Mouse (Mus musculus) C2C12 (cell line): ENCODE measurements around the gene Abhd2. TPM values are rescaled to one million over a fixed set of nuclear protein-coding genes. Genes with fewer than 3 reads are reported as not detected.

ENCODE experiments used
- H3K27me3 ChIP-seq: one replicate; pipeline ENCODE4 v1.6.1; 2011; ENCODE audit not compliant: control insufficient read depth, insufficient read depth, insufficient read length
- H3K36me3 ChIP-seq: one replicate; pipeline ENCODE4 v1.6.1; 2011; ENCODE audit not compliant: control insufficient read depth, insufficient read depth
- H3K4me3 ChIP-seq: one replicate; pipeline ENCODE4 v1.5.1; 2011; ENCODE audit warnings: mild to moderate bottlenecking, control low read depth; ENCODE audit not compliant: poor library complexity, insufficient read depth, severe bottlenecking
- H3K79me2 ChIP-seq: one replicate; pipeline ENCODE4 v1.6.1; 2011; ENCODE audit not compliant: control insufficient read depth, insufficient read depth
- H3K79me3 ChIP-seq: one replicate; pipeline ENCODE4 v1.6.1; 2011; ENCODE audit warnings: low read depth, control low read depth
- H3ac ChIP-seq: one replicate; pipeline ENCODE3; 2011; ENCODE audit warnings: low read depth; ENCODE audit not compliant: control insufficient read depth, insufficient read length
- CEBPB ChIP-seq: IDR thresholded peaks from one replicate; pipeline ENCODE4 v1.6.1; 2011; ENCODE audit warnings: low read depth, mild to moderate bottlenecking, control low read depth, moderate library complexity
- CTCF ChIP-seq: IDR thresholded peaks from one replicate; pipeline ENCODE4 v1.5.1; 2011; ENCODE audit not compliant: control insufficient read depth, insufficient read depth, insufficient read length
- FOSL1 ChIP-seq: IDR thresholded peaks from one replicate; pipeline ENCODE4 v1.8.0; 2011; ENCODE audit warnings: mild to moderate bottlenecking, low read length; ENCODE audit not compliant: poor library complexity, insufficient read depth, severe bottlenecking
- MAX ChIP-seq: IDR thresholded peaks from one replicate; pipeline ENCODE4 v1.6.1; 2011; ENCODE audit warnings: mild to moderate bottlenecking, control low read depth
- MYOD1 ChIP-seq: IDR thresholded peaks from one replicate; pipeline ENCODE4 v1.6.1; 2011; ENCODE audit warnings: low read depth; ENCODE audit not compliant: control insufficient read depth, insufficient read length
- MYOG ChIP-seq: IDR thresholded peaks from one replicate; pipeline ENCODE4 v1.6.1; 2011; ENCODE audit not compliant: control insufficient read depth, insufficient read length; ENCODE audit errors: extremely low read depth
- USF1 ChIP-seq: IDR thresholded peaks from one replicate; pipeline ENCODE4 v1.6.1; 2011; ENCODE audit warnings: low read depth, mild to moderate bottlenecking, control low read depth, moderate library complexity
- polyA plus RNA-seq: library from polyadenylated mRNA; unstranded; fragments of >200 nt; fragmentation: generic; extraction: Trizol; gene quantifications from one replicate; pipeline ENCODE4 v1.2.1, GENCODE M21; 2012; ENCODE audit warnings: missing spikeins

Gene Abhd2
- polyA plus RNA-seq, 1 experiment: 28.3 TPM

- TF ChIP-seq MYOG (no peak), CTCF (no peak), MYOD1 (no peak), USF1 (no peak), CEBPB (no peak), FOSL1 (no peak), MAX (no peak)
- peaks cover 3% of the 10 kb centered on the region for H3K79me3 ChIP-seq
- peaks cover 10% of the 10 kb centered on the region for H3K27me3 ChIP-seq
Observed at GRCm38 (mm10) chr7:79390141-79390708, 117.2 kb downstream of the Abhd2 start.

GRCm38 (mm10) chr7:79391471-79391870 lies 118.5 kb downstream of the Abhd2 start:
- TF ChIP-seq CEBPB: no peak
- no peak for TF ChIP-seq FOSL1
- TF ChIP-seq MAX: no peak
- TF ChIP-seq MYOD1: no peak
- no peak for TF ChIP-seq CTCF
- TF ChIP-seq MYOG: no peak
- Histone ChIP-seq H3K27me3 (peaks cover 5% of the 10 kb centered on the region), H3K36me3 (no peaks in the 10 kb centered on the region), H3K4me3 (peak overlapping the region; percentile 52), H3ac (peak overlapping the region; percentile 34), H3K79me2 (peaks cover 7% of the 10 kb centered on the region), H3K79me3 (peaks cover 3% of the 10 kb centered on the region)

More at GRCm38 (mm10) chr7:79390141-79390708, 117.2 kb downstream of the Abhd2 start:
- no peak overlapping the region for H3K4me3 ChIP-seq
- no peaks in the 10 kb centered on the region for H3K36me3 ChIP-seq
- H3K79me2 ChIP-seq: peaks cover 7% of the 10 kb centered on the region
- H3ac ChIP-seq: no peak overlapping the region

DNA sequence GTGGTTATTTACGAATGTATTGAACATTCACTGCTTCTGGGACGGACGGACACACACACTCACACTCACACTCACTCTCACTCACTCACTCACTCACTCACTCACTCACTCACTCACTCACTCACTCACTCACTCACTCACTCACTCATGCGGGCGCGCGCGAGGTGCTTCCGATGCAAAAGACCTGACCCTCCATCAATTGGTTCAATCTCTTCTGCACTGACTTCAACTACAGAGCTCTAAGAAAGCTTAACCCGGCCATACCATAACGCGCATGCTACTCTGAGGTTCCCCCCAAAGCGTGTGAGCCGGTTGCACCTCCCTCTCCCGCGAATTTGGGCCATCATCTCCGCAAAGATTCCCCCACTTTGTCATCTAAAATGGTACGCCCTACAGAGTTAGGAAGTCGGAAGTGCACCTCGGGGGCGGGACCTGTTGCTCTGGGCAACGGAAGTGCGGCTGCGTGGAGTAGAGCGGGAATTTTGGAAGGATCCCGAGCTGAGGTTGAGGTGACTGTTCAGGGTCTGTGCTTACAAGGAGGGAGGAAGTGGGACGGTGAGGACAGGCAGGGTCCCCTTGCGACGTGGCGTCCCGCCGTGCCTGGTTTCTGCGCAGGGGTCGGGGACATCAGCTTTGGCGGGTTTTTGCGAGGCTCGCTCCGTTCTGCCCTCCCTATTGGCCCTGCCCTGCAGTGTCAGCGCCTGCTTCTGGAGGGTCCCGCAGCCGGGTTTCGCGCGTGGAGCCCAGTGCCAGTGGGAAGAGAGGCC lies 119.1 kb downstream of the Abhd2 start, which contains the start of gene Fanci:
Gene Fanci, plus strand, starts transcription at position 47 of the 767 bp plus-strand sequence.
- TF ChIP-seq CTCF: no peak
- peak; percentile 47 for TF ChIP-seq MAX
- Histone ChIP-seq H3ac (peak within 1 kb of the TSS; percentile 81), H3K79me2 (peaks cover 7% of the 10 kb centered on the region), H3K4me3 (peak within 1 kb of the TSS; percentile 52), H3K36me3 (no peaks in the 10 kb centered on the region), H3K27me3 (no peaks in the 10 kb centered on the region), H3K79me3 (peaks cover 3% of the 10 kb centered on the region)

DNA sequence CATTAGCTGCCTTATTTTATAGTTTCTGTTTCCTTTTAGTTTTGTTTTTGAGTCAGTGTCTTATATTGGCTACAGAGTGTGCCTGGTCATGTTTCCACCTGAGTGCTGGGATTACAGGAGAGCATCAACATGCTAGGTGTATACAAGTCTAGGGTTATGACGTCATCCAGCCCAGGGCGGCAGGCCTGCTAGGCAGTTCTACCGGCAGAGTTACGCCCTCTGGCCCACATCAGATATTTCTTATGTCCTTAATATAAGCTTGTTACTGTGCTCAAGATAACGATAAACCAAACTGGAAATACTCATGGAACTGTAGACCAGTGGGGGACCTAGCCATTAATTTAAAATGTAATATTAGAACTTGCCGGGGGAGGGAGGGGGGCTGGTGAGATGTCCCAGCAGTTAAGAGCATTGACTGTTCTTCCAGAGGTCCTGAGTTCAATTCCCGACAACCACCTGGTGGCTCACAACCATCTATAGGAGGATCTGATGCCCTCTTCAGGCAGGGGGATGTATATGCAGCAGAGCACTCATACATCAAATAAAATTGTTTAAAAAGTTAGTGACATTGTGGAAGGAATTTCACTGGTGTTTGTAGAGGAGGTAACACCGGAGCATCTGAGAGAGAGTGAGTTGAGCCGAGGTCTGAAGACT lies 120.0 kb downstream of the Abhd2 start:
- TF ChIP-seq CTCF: no peak
- no peak for TF ChIP-seq USF1
- no peak for TF ChIP-seq CEBPB
- TF ChIP-seq FOSL1: no peak
- no peak for TF ChIP-seq MAX
- no peak for TF ChIP-seq MYOD1
- no peak for TF ChIP-seq MYOG
- no peaks in the 10 kb centered on the region for H3K36me3 ChIP-seq

DNA sequence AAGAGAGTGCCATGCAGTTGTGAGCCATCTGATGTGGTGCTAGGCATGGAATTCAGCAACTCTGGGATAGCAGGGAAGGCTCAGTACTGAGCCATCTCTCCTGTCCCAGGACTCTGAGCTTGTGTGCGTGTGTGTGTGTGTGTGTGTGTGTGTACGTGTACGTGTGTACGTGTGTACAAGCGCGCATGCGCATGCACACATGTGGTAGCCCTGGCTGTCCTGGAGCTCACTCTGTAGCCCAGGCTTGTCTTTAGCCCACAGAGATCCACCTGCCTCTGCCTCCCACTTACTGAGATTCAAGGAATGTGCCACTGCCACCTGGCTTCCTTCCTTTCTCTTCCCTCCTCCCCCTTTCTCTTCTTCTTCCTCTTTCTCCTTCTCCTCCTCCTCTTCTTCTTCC lies 120.9 kb downstream of the Abhd2 start:
- Histone ChIP-seq H3K79me2 (peaks cover 7% of the 10 kb centered on the region), H3K36me3 (peaks cover 6% of the 10 kb centered on the region), H3K4me3 (no peak overlapping the region), H3K79me3 (peaks cover 3% of the 10 kb centered on the region), H3K27me3 (no peaks in the 10 kb centered on the region), H3ac (no peak overlapping the region)
- no peak for TF ChIP-seq MAX

More for the DNA sequence above, 120.0 kb downstream of the Abhd2 start:
- peak overlapping the region; percentile 52 for H3K4me3 ChIP-seq
- H3K79me2 ChIP-seq: peaks cover 7% of the 10 kb centered on the region
- no peaks in the 10 kb centered on the region for H3K27me3 ChIP-seq
- peaks cover 3% of the 10 kb centered on the region for H3K79me3 ChIP-seq
- peak overlapping the region; percentile 22 for H3ac ChIP-seq
